Mouse (Mus musculus) small intestine, adult 2 months (tissue): ENCODE results near the gene Slc25a35. TPM values are rescaled to one million over a fixed set of nuclear protein-coding genes. Genes with fewer than 3 reads are reported as not detected.

Experiments used
- H3K27ac ChIP-seq: fragments of 200-500 bp; 2 replicates; pipeline ENCODE4 v1.5.1; 2012; ENCODE audit warnings: low read depth, low read length, control low read depth, inconsistent platforms; ENCODE audit not compliant: insufficient read depth
- H3K27me3 ChIP-seq: fragments of 200-500 bp; 2 replicates; pipeline ENCODE4 v1.6.1; 2012; ENCODE audit warnings: mild to moderate bottlenecking, moderate library complexity, low read length, inconsistent platforms; ENCODE audit not compliant: control insufficient read depth, insufficient read depth
- H3K36me3 ChIP-seq: fragments of 200-500 bp; 2 replicates; pipeline ENCODE4 v1.6.1; 2012; ENCODE audit warnings: mild to moderate bottlenecking, low read length, control low read depth, inconsistent platforms; ENCODE audit not compliant: control insufficient read depth, insufficient read depth
- H3K4me1 ChIP-seq: fragments of 200-500 bp; 2 replicates; pipeline ENCODE4 v1.6.1; 2012; ENCODE audit warnings: low read length, inconsistent platforms, mixed read lengths; ENCODE audit not compliant: control insufficient read depth, insufficient read depth, insufficient read length
- H3K4me3 ChIP-seq: fragments of 200-500 bp; 2 replicates; pipeline ENCODE4 v1.5.1; 2012; ENCODE audit warnings: low read depth, mild to moderate bottlenecking, control low read depth, inconsistent platforms, low read length, moderate library complexity
- CTCF ChIP-seq: fragments of 200-500 bp; IDR thresholded peaks from 2 replicates; pipeline ENCODE4 v1.5.1; 2012; ENCODE audit warnings: low read depth, mild to moderate bottlenecking, control low read depth, inconsistent platforms, low read length, moderate library complexity, mixed read lengths; ENCODE audit not compliant: insufficient replicate concordance, insufficient read length; ENCODE audit errors: extremely low read depth
- POLR2A ChIP-seq: fragments of 200-500 bp; IDR thresholded peaks from 2 replicates; pipeline ENCODE4 v1.6.1; 2012; ENCODE audit warnings: low read depth, mild to moderate bottlenecking, control low read depth, inconsistent platforms, low read length, moderate library complexity
- WGBS: fragments of 180-500 bp; shearing (Covaris S2); methylation state at CpG from one replicate; pipeline ENCODE4 v1.1.7; 2018; 5-methylcytosine and 5-hydroxymethylcytosine counted together
- polyA plus RNA-seq: library from polyadenylated mRNA; depleted of rRNA; stranded (reverse); fragments of >200 nt; gene quantifications from 2 replicates; pipeline ENCODE4 v1.2.3, GENCODE M21; 2012

Gene Slc25a35
- polyA plus RNA-seq, 1 experiment: 21.5 TPM

DNA sequence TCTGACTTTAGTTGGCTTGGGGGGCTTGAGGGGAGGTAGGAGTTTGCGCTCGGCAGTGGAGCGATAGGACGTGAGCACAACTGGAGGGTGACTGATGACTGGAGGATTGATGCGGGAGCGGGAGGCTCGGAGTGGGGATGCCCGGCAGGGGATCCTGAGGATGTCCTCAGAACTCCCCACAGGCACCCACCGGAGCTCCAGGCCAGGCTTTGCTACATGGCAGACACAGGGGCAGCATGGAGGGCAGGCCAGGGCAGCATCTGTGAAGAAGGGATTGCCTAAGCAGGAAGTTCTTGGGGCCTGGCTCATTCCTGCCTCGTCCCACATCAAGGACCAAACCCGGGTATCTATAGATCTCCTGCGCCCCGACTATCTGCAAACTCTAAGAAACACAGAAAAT, 14.0 kb upstream of the Slc25a35 start:
- TF ChIP-seq POLR2A: no peak
- no peak overlapping the region for H3K27ac ChIP-seq
- peaks cover 12% of the 10 kb centered on the region; the same call in 1 of the 2 replicates for H3K27me3 ChIP-seq
- H3K4me3 ChIP-seq: peak overlapping the region; percentile 47
- H3K4me1 ChIP-seq: peaks cover 8% of the 10 kb centered on the region
- H3K36me3 ChIP-seq: no peaks in the 10 kb centered on the region
- 21% methylated on average over 13 of the region's 13 CpGs for WGBS

GRCm38 (mm10) chr11:68954408-68954807, 13.5 kb upstream of the Slc25a35 start:
- Histone ChIP-seq H3K27ac (no peak overlapping the region), H3K4me1 (peaks cover 8% of the 10 kb centered on the region), H3K4me3 (peak overlapping the region; percentile 47), H3K36me3 (no peaks in the 10 kb centered on the region), H3K27me3 (peaks cover 12% of the 10 kb centered on the region; the same call in 1 of the 2 replicates)
- TF ChIP-seq CTCF: no peak
- WGBS: 3% methylated on average over 17 of the region's 17 CpGs

DNA sequence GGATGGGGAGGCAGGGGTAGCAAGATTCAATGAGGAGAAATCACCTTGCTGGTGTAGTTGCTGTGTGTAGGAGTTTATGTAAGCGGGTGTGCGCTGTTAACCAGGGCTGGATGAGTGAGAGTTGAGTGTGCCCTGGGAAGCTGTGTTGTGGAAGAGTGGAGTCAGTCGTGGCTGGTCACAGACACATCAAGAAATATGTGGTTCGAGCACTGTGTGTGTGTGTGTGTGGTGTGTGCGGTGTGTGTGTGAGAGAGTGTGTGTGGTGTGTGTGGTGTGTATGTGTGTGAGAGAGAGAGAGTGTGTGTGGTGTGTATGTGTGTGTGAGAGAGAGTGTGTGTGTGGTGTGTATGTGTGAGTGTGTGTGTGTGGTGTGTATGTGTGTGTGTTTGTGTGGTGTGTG, 12.5 kb upstream of the Slc25a35 start:
- Histone ChIP-seq H3K27me3 (peaks cover 12% of the 10 kb centered on the region; the same call in 1 of the 2 replicates), H3K4me3 (no peak overlapping the region), H3K36me3 (no peaks in the 10 kb centered on the region), H3K4me1 (peaks cover 8% of the 10 kb centered on the region), H3K27ac (peak overlapping the region; percentile 29; the same call in 1 of the 2 replicates)
- TF ChIP-seq POLR2A: no peak
- WGBS: 71% methylated on average over 5 of the region's 5 CpGs

DNA sequence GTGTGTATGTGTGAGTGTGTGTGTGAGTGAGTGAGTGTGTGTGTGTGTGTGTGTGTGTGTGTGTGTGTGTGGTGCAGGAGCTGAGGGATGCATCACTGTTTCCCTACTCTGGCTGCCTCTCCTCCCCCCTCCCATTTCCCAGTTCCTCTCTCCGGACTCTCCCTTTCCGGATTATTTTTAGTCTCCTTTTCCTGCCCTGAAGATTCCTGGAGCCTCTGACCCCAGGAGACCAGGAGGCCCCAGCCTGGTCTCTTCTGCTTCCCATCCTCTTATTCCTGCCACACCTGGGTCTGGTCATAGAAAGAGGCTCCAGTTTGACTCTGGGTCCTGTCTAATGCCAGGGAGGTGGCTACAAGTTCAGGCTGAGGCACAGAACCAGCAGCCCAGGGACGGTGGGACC, 11.8 kb upstream of the Slc25a35 start:
- H3K36me3 ChIP-seq: no peaks in the 10 kb centered on the region
- WGBS: 64% methylated on average over 3 of the region's 3 CpGs

GRCm38 (mm10) chr11:68956697-68957096, 11.2 kb upstream of the Slc25a35 start:
- TF ChIP-seq POLR2A (no peak), CTCF (no peak)
- H3K36me3 ChIP-seq: no peaks in the 10 kb centered on the region
- peaks cover 8% of the 10 kb centered on the region for H3K4me1 ChIP-seq
- H3K27ac ChIP-seq: peak overlapping the region; percentile 38
- 54% methylated on average over 13 of the region's 13 CpGs for WGBS
- peak overlapping the region; percentile 56 for H3K4me3 ChIP-seq
- peaks cover 12% of the 10 kb centered on the region; the same call in 1 of the 2 replicates for H3K27me3 ChIP-seq

More for the DNA sequence above, 11.8 kb upstream of the Slc25a35 start:
- H3K4me3 ChIP-seq: peak overlapping the region; percentile 56
- H3K27ac ChIP-seq: peak overlapping the region; percentile 35
- TF ChIP-seq CTCF (no peak), POLR2A (no peak)
- H3K27me3 ChIP-seq: peaks cover 12% of the 10 kb centered on the region; the same call in 1 of the 2 replicates
- peaks cover 8% of the 10 kb centered on the region for H3K4me1 ChIP-seq

DNA sequence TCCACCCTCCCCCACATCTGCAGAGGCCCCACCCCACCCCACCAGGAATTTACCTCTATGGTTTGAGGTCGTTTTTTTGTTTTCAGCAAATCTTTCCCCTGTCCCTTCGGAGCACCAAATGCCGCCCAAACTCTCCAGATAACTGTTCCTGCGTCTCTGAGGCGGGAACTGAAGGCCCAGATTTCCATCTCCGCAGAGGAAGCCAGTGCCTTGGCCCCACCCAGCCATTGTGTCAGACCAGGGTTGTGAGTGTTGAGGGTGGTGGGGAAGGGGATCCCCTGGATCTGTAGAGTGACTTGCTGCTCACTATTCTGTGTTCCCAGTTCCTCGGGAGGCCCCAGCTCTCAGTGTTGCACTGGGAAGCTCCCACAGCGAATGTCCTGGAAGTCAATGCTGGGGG, 10.6 kb upstream of the Slc25a35 start, which contains the start of gene Arhgef15:
Gene Arhgef15, minus strand, starts transcription at position 173 of the 400 bp plus-strand sequence.
- Histone ChIP-seq H3K4me1 (peaks cover 8% of the 10 kb centered on the region), H3K36me3 (no peaks in the 10 kb centered on the region), H3K4me3 (peak within 1 kb of the TSS; percentile 56), H3K27ac (peak within 1 kb of the TSS; percentile 38), H3K27me3 (peaks cover 12% of the 10 kb centered on the region; the same call in 1 of the 2 replicates)
- no peak for TF ChIP-seq POLR2A
- no peak for TF ChIP-seq CTCF
- 64% methylated on average over 8 of the region's 8 CpGs for WGBS

GRCm38 (mm10) chr11:68957971-68958370, 10.0 kb upstream of the Slc25a35 start:
- Histone ChIP-seq H3K4me1 (peaks cover 8% of the 10 kb centered on the region), H3K27ac (no peak overlapping the region), H3K36me3 (no peaks in the 10 kb centered on the region), H3K27me3 (peaks cover 12% of the 10 kb centered on the region; the same call in 1 of the 2 replicates), H3K4me3 (no peak overlapping the region)
- WGBS: 85% methylated on average over 1 of the region's 1 CpGs
- no peak for TF ChIP-seq CTCF
- TF ChIP-seq POLR2A: no peak
